Mouse (Mus musculus): ENCODE results near the gene Fdxacb1.

Fdxacb1 gene

GRCm38 (mm10) chr9:50768107-50769002, at the start of gene Fdxacb1:
Gene Fdxacb1, plus strand, starts transcription at chr9:50768236.
- peak; percentile 98 for DNase-seq

- DNase-seq: no peak
Measured at GRCm38 (mm10) chr9:50718878-50719277, 49.2 kb upstream of the Fdxacb1 start.

GRCm38 (mm10) chr9:50721061-50721460, 47.0 kb upstream of the Fdxacb1 start:
- no peak for DNase-seq

GRCm38 (mm10) chr9:50722451-50722911, 45.6 kb upstream of the Fdxacb1 start:
- no peak for DNase-seq

GRCm38 (mm10) chr9:50723406-50723805, 44.6 kb upstream of the Fdxacb1 start:
- DNase-seq: no peak

- no peak for DNase-seq
Measured at GRCm38 (mm10) chr9:50724147-50724546, 43.9 kb upstream of the Fdxacb1 start.

GRCm38 (mm10) chr9:50724661-50725330, 43.2 kb upstream of the Fdxacb1 start:
- no peak for DNase-seq

GRCm38 (mm10) chr9:50725921-50726590, 42.0 kb upstream of the Fdxacb1 start:
- no peak for DNase-seq

GRCm38 (mm10) chr9:50727171-50727924, 40.7 kb upstream of the Fdxacb1 start:
- no peak for DNase-seq

- peak; percentile 28 for DNase-seq
Measured at GRCm38 (mm10) chr9:50727925-50728651, 39.9 kb upstream of the Fdxacb1 start.

- no peak for DNase-seq
Measured at GRCm38 (mm10) chr9:50729600-50729999, 38.4 kb upstream of the Fdxacb1 start.

- no peak for DNase-seq
Measured at GRCm38 (mm10) chr9:50732560-50732959, 35.5 kb upstream of the Fdxacb1 start.

GRCm38 (mm10) chr9:50734989-50735388, 33.0 kb upstream of the Fdxacb1 start:
- no peak for DNase-seq

- peak; percentile 82 for DNase-seq
Measured at GRCm38 (mm10) chr9:50738914-50739870, 28.8 kb upstream of the Fdxacb1 start, which contains the start of gene Dixdc1. Gene Dixdc1, minus strand, starts transcription at chr9:50739517.

- no peak for DNase-seq
Measured at GRCm38 (mm10) chr9:50740867-50741784, 26.9 kb upstream of the Fdxacb1 start.

GRCm38 (mm10) chr9:50742261-50742660, 25.8 kb upstream of the Fdxacb1 start:
- DNase-seq: no peak

GRCm38 (mm10) chr9:50742744-50743143, 25.3 kb upstream of the Fdxacb1 start:
- no peak for DNase-seq

GRCm38 (mm10) chr9:50745806-50746205, 22.2 kb upstream of the Fdxacb1 start:
- DNase-seq: no peak

GRCm38 (mm10) chr9:50746214-50746677, 21.8 kb upstream of the Fdxacb1 start, which contains the start of gene 2310030G06Rik:
Gene 2310030G06Rik, minus strand, starts transcription at chr9:50746536.
- DNase-seq: no peak

All from thymus, postnatal 25 days (tissue).